Mouse (Mus musculus) ES-E14 (cell line): Measurements from ENCODE around the gene Creld1. TPM values are rescaled to one million over a fixed set of nuclear protein-coding genes. Genes with fewer than 3 reads are reported as not detected.
A peak's percentile ranks its signal among the peaks of the same experiment; 100 is the strongest.

Source experiments
- DNase-seq: peaks from one replicate; pipeline ENCODE4 v3.0.0-alpha.2; 2013; ENCODE audit warnings: low read depth, low spot score
- H3K27ac ChIP-seq: 2 replicates; pipeline ENCODE4 v1.5.1; 2012; ENCODE audit warnings: low read depth, mild to moderate bottlenecking, low read length, moderate library complexity, mixed read lengths; ENCODE audit not compliant: poor library complexity, insufficient read depth, severe bottlenecking
- H3K36me3 ChIP-seq: 2 replicates; pipeline ENCODE4 v1.6.1; 2012; ENCODE audit warnings: mild to moderate bottlenecking, low read length, moderate library complexity, mixed read lengths; ENCODE audit not compliant: control insufficient read depth, poor library complexity, insufficient read depth, severe bottlenecking
- H3K4me1 ChIP-seq, 2 experiments: fragments of 150-350 bp in 1 of 2; sonication (generic) in 1 of 2; 2 replicates each; pipeline ENCODE4 v1.6.1; 2012; ENCODE audit warnings: low read length in 2 of 2, mild to moderate bottlenecking in 1 of 2, mixed read lengths in 1 of 2; ENCODE audit not compliant: control insufficient read depth in 2 of 2, insufficient read depth in 2 of 2, poor library complexity in 1 of 2
- H3K4me3 ChIP-seq, 2 experiments: fragments of 150-350 bp in 1 of 2; sonication (generic) in 1 of 2; 2 replicates each; pipeline ENCODE4 v1.5.1; 2012; ENCODE audit warnings: low read length in 2 of 2, low read depth in 1 of 2, mild to moderate bottlenecking in 1 of 2, mixed read lengths in 1 of 2; ENCODE audit not compliant: insufficient read depth in 1 of 2, poor library complexity in 1 of 2, severe bottlenecking in 1 of 2
- H3K9ac ChIP-seq: 2 replicates; pipeline ENCODE4 v1.6.1; 2012; ENCODE audit warnings: low read depth, mild to moderate bottlenecking, low read length, mixed read lengths; ENCODE audit not compliant: poor library complexity, insufficient read depth, severe bottlenecking
- H3K9me3 ChIP-seq: fragments of 150-350 bp; sonication (generic); 2 replicates; pipeline ENCODE4 v1.6.1; 2012; ENCODE audit warnings: low read depth, mild to moderate bottlenecking, low read length; ENCODE audit not compliant: control insufficient read depth, insufficient read depth
- CHD2 ChIP-seq: IDR thresholded peaks from 2 replicates; pipeline ENCODE4 v1.6.1; 2014; ENCODE audit warnings: mild to moderate bottlenecking, low read depth, low read length, inconsistent platforms
- HCFC1 ChIP-seq: IDR thresholded peaks from 2 replicates; pipeline ENCODE4 v1.6.1; 2012; ENCODE audit warnings: low read length, inconsistent platforms, borderline replicate concordance; ENCODE audit not compliant: insufficient read depth
- MAFK ChIP-seq: IDR thresholded peaks from 2 replicates; pipeline ENCODE4 v1.6.1; 2014; ENCODE audit warnings: mild to moderate bottlenecking, low read depth, low read length, inconsistent platforms; ENCODE audit not compliant: insufficient read depth
- ZC3H11A ChIP-seq: IDR thresholded peaks from 2 replicates; pipeline ENCODE4 v1.6.1; 2012; ENCODE audit warnings: low read depth, mild to moderate bottlenecking, inconsistent platforms, low read length, borderline replicate concordance
- ZNF384 ChIP-seq: IDR thresholded peaks from 2 replicates; pipeline ENCODE4 v1.6.1; 2012; ENCODE audit warnings: low read depth, low read length, inconsistent platforms
- in situ Hi-C, 2 experiments: fragments of 600-800 bp; cut with MboI; formaldehyde crosslinking; loops; one replicate each; pipeline ENCODE4 v1.15.1; 2025; ENCODE audit warnings: low sequenced_read_pairs in 2 of 2, inconsistent platforms in 1 of 2; ENCODE audit not compliant: unreplicated experiment in 2 of 2
- total RNA-seq: library from RNA; depleted of rRNA; stranded (reverse); fragments of 300-350 nt; gene quantifications from 2 replicates; pipeline ENCODE4 v1.2.3, GENCODE M21; 2012

Creld1 gene
- total RNA-seq, 1 experiment: 20.8 TPM

GRCm38 (mm10) chr6:113471297-113471936 is 11.7 kb upstream of the Creld1 start, which contains the start of gene Il17rc:
Il17rc (plus strand) TSS chr6:113471427.
- DNase-seq: peak; percentile 55
- Histone ChIP-seq H3K27ac (no peak within 1 kb of the TSS), H3K4me1 (peaks cover 6 to 19% of the 10 kb centered on the region in 2 experiments), H3K4me3 (peak within 1 kb of the TSS; percentile 28 to 29; a peak in 3 of 4 replicates), H3K9ac (no peak within 1 kb of the TSS), H3K9me3 (no peaks in the 10 kb centered on the region), H3K36me3 (no peaks in the 10 kb centered on the region)
- no peak for TF ChIP-seq ZNF384
- no peak for TF ChIP-seq CHD2
- TF ChIP-seq HCFC1: no peak
- no peak for TF ChIP-seq MAFK
- no peak for TF ChIP-seq ZC3H11A
- in situ Hi-C loops: no loop called here

GRCm38 (mm10) chr6:113472061-113472460 is 11.0 kb upstream of the Creld1 start:
- H3K4me3 ChIP-seq: peak overlapping the region; percentile 28 to 29; a peak in 2 of 4 replicates
- DNase-seq: no peak
- H3K36me3 ChIP-seq: no peaks in the 10 kb centered on the region
- H3K27ac ChIP-seq: no peak overlapping the region
- peaks cover 6 to 19% of the 10 kb centered on the region in 2 experiments for H3K4me1 ChIP-seq
- no peaks in the 10 kb centered on the region for H3K9me3 ChIP-seq
- TF ChIP-seq CHD2 (no peak), ZC3H11A (no peak), ZNF384 (no peak), HCFC1 (no peak), MAFK (no peak)
- in situ Hi-C loops: no loop called here
- no peak overlapping the region for H3K9ac ChIP-seq

- no peaks in the 10 kb centered on the region for H3K9me3 ChIP-seq
- no peak overlapping the region for H3K9ac ChIP-seq
These were observed 9.9 kb upstream of the Creld1 start for GRCm38 (mm10) chr6:113473246-113473645.

GRCm38 (mm10) chr6:113473715-113474114 is 9.4 kb upstream of the Creld1 start:
- no peaks in the 10 kb centered on the region for H3K36me3 ChIP-seq
- H3K9me3 ChIP-seq: no peaks in the 10 kb centered on the region
- in situ Hi-C loops: no loop called here
- no peak overlapping the region for H3K9ac ChIP-seq
- no peak for TF ChIP-seq CHD2
- no peak for TF ChIP-seq ZC3H11A
- TF ChIP-seq MAFK: no peak
- no peak for TF ChIP-seq ZNF384
- TF ChIP-seq HCFC1: no peak
- peaks cover 6 to 20% of the 10 kb centered on the region in 2 experiments for H3K4me1 ChIP-seq
- no peak overlapping the region for H3K27ac ChIP-seq
- no peak overlapping the region for H3K4me3 ChIP-seq
- no peak for DNase-seq

More at GRCm38 (mm10) chr6:113473246-113473645, 9.9 kb upstream of the Creld1 start:
- Histone ChIP-seq H3K4me1 (peaks cover 6 to 19% of the 10 kb centered on the region in 2 experiments), H3K36me3 (no peaks in the 10 kb centered on the region), H3K27ac (no peak overlapping the region), H3K4me3 (no peak overlapping the region)
- in situ Hi-C loops: no loop called here
- DNase-seq: no peak
- TF ChIP-seq CHD2 (no peak), ZC3H11A (no peak), ZNF384 (no peak), HCFC1 (no peak), MAFK (no peak)

- in situ Hi-C loops: no loop called here
These were observed 5.7 kb upstream of the Creld1 start for GRCm38 (mm10) chr6:113477353-113477752.

More at GRCm38 (mm10) chr6:113477353-113477752, 5.7 kb upstream of the Creld1 start:
- Histone ChIP-seq H3K36me3 (no peaks in the 10 kb centered on the region), H3K4me1 (peaks cover 0 to 7% of the 10 kb centered on the region in 2 experiments; a peak in 1 of 4 replicates), H3K4me3 (no peak overlapping the region), H3K9ac (no peak overlapping the region), H3K27ac (no peak overlapping the region), H3K9me3 (no peaks in the 10 kb centered on the region)
- no peak for DNase-seq
- TF ChIP-seq MAFK: no peak
- no peak for TF ChIP-seq CHD2
- TF ChIP-seq HCFC1: no peak
- TF ChIP-seq ZC3H11A: no peak
- TF ChIP-seq ZNF384: no peak
